Mouse (Mus musculus): ENCODE measurements around the gene Tgm6. TPM values are rescaled to one million over a fixed set of nuclear protein-coding genes. Genes with fewer than 3 reads are reported as not detected.

The Tgm6 gene
- total RNA-seq (2023): not detected in 4 replicates

DNA sequence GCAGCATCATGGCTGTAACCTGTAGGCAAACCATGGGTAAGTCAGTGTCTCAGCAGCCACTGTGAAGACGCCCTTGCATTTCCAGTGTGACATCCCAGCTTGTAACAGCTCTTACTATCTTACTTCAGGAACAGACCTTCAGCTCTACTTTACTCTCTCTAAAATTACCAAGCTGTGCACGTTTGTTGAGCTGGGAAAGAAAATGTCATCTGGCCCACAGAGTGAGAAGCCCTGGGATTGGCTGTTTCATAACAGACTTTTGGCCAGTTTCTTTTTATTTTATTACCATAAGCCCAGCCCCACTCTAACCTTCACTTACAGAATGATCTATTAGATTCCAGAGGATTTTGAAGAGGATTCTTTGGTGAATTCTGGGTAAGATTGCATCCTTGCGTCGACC lies at the start of gene Tgm6:
Gene Tgm6, plus strand, starts transcription at position 301 of the 400 bp plus-strand sequence.

DNA sequence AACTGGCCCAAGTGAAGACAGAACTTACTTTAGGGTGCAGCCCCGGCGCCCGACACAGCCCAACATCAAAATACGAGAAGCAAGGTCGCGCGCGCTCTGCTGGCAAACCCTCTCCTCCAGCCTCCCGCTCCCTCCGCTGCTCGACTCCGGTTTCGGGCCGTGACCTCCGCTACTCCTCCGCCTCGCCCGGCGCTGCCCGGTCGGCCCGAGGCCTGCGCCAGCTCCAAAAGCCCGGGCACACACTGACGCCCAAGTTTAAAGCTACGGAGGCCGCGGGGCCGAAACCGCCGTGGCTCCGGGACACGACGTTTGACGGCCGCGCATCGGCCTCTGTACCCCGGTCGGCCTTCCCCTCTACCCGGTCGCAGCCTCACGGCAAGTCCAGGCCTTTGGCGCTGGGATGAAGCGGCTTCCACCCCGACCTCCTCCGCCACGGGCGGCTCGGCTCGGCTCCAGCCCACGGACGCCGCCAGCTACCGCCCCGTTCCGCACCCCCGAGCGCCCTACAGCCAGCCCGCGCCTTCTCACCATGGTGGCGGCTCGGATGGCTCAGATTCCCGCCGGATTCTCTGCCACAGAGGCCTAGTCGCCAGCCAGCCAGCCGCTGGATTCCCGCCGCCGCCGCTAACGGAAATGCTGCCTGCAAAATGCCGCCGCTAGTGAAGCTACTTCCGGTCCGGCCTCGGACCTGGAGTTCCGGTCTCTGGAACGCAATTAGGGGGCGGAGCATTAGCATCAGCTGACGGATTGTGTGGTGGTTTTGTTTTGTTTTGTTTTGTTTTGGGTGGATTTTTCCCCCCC lies 66.7 kb downstream of the Tgm6 start, which contains the start of gene Snrpb:
Gene Snrpb, minus strand, starts transcription at position 698 of the 801 bp plus-strand sequence.

DNA sequence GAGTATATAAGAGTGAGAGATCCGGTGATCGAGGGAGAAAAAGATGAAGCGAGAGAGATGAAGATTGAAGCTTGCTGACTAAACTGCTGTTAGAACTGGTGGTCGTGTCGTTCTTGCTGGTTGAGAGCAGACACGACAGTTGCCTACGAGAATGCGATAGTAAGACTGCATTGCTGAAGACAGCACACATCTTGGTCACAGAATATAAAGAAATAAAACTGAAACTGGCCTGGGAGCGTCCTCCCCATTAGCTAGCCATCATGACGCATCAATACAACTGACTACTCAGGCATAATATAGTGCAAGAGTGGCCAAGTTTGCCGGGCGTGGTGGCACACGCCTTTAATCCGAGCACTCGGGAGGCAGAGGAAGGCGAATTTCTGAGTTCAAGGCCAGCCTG lies 82.7 kb downstream of the Tgm6 start, which contains the start of gene Tmc2:
Gene Tmc2, plus strand, starts transcription at position 301 of the 400 bp plus-strand sequence.

Other genes with a start within 250 kb of the Tgm6 start
- not detected in 4 replicates for gene Tgm3, start 100.1 kb upstream of the Tgm6 start, total RNA-seq (2023)
- 170 to 185 TPM (median 178 TPM) in 4 replicates for gene Snrpb, start 67.0 kb downstream of the Tgm6 start, total RNA-seq (2023)
- gene Tmc2, start 82.8 kb downstream of the Tgm6 start, total RNA-seq (2023): not detected in 4 replicates
- gene Nop56, start 162.0 kb downstream of the Tgm6 start, total RNA-seq (2023): 312 to 373 TPM (median 325 TPM) in 4 replicates
- gene Idh3b, start 172.1 kb downstream of the Tgm6 start, total RNA-seq (2023): 118 to 131 TPM (median 124 TPM) in 4 replicates
- not detected in 4 replicates for gene Ebf4, start 182.8 kb downstream of the Tgm6 start, total RNA-seq (2023)

All from B cell, adult 62 days (primary cell).